Mouse (Mus musculus) right cerebral cortex, adult 2 months (tissue): Measurements from ENCODE around the gene Ppp2r5a.

Source experiments
- DNase-seq, 2 experiments: peaks; one replicate each; pipeline ENCODE4 v3.0.0; 2021 to 2022; ENCODE audit warnings: low spot score in 2 of 2

The Ppp2r5a gene

DNA sequence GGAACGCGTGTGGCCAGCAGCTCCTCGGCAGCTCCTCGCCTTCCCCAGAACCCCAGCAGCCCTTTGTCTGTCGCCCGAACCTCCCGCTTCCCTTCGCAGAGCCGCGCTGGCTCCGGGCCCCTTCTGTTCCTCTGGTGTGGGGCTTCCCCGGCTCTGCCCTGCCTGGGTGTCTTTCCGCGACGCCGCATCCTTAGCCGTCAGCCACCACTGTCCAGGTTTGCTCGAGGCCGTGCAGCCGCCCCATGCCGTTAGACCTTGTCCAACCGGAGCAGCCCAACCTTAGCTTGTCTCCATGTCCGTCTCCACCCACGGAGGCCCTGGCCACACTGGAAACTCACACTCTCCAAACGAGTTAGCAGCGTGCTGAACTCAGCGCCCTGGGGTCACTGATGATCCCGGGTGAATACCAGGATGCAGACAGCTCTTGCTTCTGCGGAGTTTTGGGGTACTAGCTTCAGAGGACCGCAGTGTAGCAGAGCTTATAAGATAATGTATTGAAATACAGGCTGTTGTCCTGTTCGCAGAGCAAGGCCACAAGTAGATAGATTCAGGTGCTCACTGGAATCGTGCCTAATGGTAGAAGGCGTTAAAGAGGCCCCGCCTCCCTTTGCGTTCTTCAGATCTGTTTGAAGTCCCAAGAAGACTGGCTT is 76.7 kb downstream of the Ppp2r5a start:
- DNase-seq: no peak

- DNase-seq: peak; percentile 95 to 96
Measured at GRCm38 (mm10) chr1:191325726-191326232, 77.3 kb downstream of the Ppp2r5a start, which contains the start of gene Tmem206. Tmem206 (plus strand) TSS chr1:191325912.

GRCm38 (mm10) chr1:191324733-191325590 is 78.1 kb downstream of the Ppp2r5a start:
- DNase-seq: no peak

DNA sequence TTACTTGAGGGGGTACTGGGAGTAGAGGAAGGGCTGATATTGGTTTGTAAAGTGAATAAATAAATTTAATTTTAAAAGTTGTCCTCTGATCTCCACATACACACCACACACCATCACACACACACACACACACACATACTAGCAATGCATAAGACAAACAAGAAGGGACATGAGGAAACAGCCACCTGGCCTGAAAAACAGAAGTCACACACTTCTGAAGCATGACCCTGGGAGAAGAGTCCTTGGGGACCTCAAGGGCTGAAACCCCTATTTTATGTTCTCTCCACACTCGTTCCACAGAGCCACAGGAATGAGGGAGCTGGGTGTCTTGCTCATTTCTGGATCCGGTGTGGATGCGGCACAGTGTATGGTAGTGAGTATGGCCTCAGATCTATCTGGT is 79.7 kb downstream of the Ppp2r5a start:
- no peak for DNase-seq

GRCm38 (mm10) chr1:191318686-191319085 is 84.4 kb downstream of the Ppp2r5a start:
- DNase-seq: no peak

DNA sequence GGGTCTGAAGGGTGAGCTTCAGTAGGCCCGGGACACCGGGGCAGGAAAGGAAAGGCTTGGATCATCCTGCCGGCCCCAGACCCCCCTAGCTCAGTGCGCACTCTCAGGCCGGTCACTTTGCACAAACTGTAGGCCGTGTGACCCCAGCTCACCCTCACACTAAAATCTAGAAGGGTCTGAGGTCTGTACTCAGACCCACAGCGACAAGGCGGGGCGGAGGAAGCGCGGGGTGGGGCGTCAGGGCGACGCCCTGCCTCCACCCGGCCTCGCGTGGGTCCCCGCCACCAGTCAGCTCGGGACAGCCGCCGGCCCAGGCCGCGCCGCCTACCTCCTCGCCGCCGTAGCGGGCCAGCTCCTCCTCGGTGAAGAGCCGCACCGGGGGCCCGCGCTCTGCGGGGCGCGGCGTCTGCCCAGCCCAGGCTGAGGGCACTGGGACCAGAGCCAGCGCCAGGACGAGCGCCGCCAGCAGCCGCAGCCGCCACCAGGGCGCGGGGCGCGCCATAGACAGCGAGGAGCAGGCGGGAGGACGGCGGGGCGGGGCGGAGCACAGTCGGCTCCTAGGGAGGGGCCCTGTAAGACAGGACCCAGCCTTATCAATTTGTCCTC is 85.4 kb downstream of the Ppp2r5a start, which contains the start of gene Nenf:
Gene Nenf (minus strand): TSS at position 604 of the 606 bp plus-strand sequence.
- DNase-seq: peak; percentile 55 to 62

GRCm38 (mm10) chr1:191316818-191317217 is 86.3 kb downstream of the Ppp2r5a start:
- DNase-seq: no peak

- DNase-seq: no peak
Measured at GRCm38 (mm10) chr1:191313926-191314325, 89.1 kb downstream of the Ppp2r5a start.

GRCm38 (mm10) chr1:191313158-191313557 is 89.9 kb downstream of the Ppp2r5a start:
- no peak for DNase-seq

DNA sequence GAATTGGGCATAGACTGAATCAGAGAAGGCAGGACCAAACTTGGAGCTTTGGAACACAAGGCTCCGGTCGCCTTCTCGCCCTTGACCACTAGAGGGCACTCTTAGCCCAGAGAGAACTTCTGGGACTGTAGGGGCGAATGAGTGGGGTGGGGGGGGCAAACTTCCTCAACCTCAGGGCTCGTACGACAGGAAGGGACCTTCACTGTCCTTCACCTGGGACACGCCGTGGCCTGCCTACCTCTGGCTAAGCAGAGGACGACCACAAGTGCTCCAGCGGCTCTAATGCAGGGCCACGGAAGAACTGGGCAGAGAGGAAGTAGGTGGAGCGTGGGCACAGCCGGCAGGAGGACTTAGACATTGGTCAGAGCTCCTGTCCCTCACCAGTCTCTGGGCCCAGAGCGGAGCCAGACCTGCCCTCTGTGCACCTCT is 90.5 kb downstream of the Ppp2r5a start:
- peak; percentile 89 to 92 for DNase-seq

GRCm38 (mm10) chr1:191311296-191311898 is 91.7 kb downstream of the Ppp2r5a start:
- no peak for DNase-seq

DNA sequence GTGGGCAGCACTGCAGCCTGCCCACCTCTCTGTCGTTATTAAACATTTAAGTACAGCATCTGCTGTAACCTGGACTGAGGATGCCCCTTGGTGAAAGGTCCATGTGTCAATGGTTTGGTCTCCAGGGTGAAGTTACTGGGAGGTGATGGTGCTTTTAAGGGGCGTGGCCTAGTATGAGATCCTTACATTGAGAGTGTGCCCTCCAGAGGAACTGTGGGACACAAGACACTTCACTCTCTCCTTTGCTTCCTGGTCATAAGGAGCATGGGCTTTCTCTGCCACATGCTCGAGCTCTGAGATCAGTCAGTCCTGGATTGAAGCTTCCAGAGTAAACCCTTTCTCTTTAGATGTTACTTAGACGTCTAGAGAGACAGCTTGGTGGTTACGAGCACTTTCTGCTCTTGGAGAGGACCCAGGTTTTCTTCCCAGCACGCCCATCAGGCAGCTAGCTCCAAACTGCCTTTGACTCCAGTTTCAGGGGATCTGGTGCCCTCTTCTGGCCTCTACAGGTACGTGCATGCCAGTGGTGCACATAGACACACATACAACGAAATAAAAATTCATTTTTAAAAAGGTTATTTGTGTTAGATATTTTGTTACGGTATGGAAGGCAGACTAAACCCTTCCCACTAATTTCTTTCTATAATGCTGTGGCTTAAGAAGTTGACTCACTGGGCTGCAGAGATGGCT is 95.2 kb downstream of the Ppp2r5a start:
- DNase-seq: no peak

- no peak for DNase-seq
Measured at GRCm38 (mm10) chr1:191306316-191306715, 96.8 kb downstream of the Ppp2r5a start.

DNA sequence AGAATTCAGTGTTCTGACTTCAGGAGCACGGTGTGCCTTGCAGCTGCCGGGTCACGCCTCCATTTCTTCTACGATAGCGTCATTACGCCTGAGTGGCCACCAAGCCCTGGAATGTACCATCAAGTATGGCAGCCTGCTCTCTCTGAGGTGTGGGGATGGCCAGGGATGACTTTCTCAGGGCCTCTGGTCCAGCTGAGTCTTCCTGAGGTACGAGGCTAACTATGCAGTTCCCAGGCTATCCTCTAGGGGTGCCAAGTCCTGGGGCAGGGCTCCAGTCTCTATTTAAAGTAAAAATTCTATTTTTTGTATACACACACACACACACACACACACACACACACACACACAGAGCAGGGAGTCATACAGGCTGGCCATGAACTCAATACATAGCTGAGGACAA is 97.5 kb downstream of the Ppp2r5a start:
- DNase-seq: no peak

- DNase-seq: no peak
Measured at GRCm38 (mm10) chr1:191304216-191304615, 98.9 kb downstream of the Ppp2r5a start.

GRCm38 (mm10) chr1:191303736-191304135 is 99.3 kb downstream of the Ppp2r5a start:
- DNase-seq: no peak
